Mouse (Mus musculus) cerebellum, adult 2 months (tissue): Measurements from ENCODE around the gene Med21.

ENCODE experiments used
- CTCF ChIP-seq: fragments of 200-500 bp; IDR thresholded peaks from 2 replicates; pipeline ENCODE4 v1.5.1; 2011; ENCODE audit warnings: low read depth, mild to moderate bottlenecking, control low read depth, low read length, moderate library complexity, borderline replicate concordance; ENCODE audit not compliant: insufficient read depth
- POLR2A ChIP-seq: fragments of 200-500 bp; IDR thresholded peaks from 2 replicates; pipeline ENCODE4 v1.6.1; 2011; ENCODE audit warnings: low read length, control low read depth, borderline replicate concordance; ENCODE audit not compliant: insufficient read depth

- TF ChIP-seq CTCF (no peak), POLR2A (no peak)
Measured at GRCm38 (mm10) chr6:146640068-146640965, 2.0 kb upstream of the Med21 start.
